Mouse (Mus musculus) neutrophil, adult 59 days (primary cell): ENCODE measurements around the gene Cdc34b. TPM values are rescaled to one million over a fixed set of nuclear protein-coding genes. Genes with fewer than 3 reads are reported as not detected.

Experiments
- total RNA-seq, 2 experiments: library from RNA; stranded (reverse); gene quantifications; 1 replicate in 1 of 2; 2 replicates in 1 of 2; pipeline ENCODE4 v1.2.4; 2023

Cdc34b gene
- total RNA-seq, result not detected

DNA sequence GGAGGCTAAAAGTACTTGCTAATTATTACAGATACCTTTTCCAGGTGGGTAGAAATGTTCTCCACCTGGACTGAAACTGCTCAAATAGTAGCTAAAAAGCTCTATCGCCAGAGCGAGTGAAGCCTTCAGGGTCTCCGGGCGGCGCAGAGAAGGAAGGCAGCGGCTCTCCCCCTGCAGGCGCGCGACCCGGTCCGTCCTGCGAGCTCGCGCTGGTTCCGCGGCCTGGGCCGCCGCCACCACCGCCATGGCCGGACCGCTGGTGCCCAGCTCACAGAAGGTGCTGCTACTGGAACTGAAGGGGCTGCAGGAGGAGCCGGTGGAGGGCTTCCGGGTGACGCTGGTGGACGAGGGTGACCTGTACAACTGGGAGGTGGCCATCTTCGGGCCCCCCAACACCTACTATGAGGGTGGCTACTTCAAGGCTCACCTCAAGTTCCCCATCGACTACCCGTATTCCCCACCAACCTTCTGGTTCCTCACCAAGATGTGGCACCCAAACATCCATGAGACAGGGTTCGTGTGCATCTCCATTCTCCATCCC is at the start of gene Cdc34b:
Gene Cdc34b (plus strand): TSS at position 51 of the 541 bp plus-strand sequence.

DNA sequence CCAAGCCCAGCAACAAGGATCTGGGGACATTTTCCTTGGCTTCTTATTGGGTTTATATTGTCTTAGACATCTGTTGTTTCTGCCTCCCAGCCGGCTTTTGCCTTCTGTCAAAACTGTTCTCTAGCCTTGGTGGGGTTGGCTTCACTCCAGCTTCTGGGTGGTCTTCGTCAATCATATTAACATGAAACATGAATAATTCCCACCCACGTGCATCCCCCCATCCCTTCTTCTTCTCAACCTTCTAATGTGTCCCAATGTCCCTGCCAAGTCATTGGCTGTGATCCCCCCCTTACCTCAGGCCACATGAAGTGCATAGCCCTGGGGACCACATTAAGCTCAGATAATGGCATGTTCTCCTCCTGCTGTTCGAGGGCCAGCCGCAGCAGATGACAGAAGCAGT is 37.1 kb upstream of the Cdc34b start, which contains the start of gene Gm11541:
Gene Gm11541 (minus strand): TSS at position 28 of the 400 bp plus-strand sequence.

GRCm38 (mm10) chr11:94782603-94783002 is 41.0 kb downstream of the Cdc34b start, which contains the start of gene Tmem92:
Gene Tmem92 (minus strand): TSS chr11:94782703.

Other genes starting within 250 kb of the Cdc34b start
- gene Epn3, start 241.8 kb upstream of the Cdc34b start, total RNA-seq, result not detected
- not detected for gene Mycbpap, start 220.0 kb upstream of the Cdc34b start, total RNA-seq
- gene Rsad1, start 192.5 kb upstream of the Cdc34b start, total RNA-seq, result under 1 TPM; 0.57 to 0.62 TPM
- not detected for gene Chad, start 176.7 kb upstream of the Cdc34b start, total RNA-seq
- gene Acsf2, start 139.9 kb upstream of the Cdc34b start, total RNA-seq, result 1 to 10 TPM; 1.4 to 2.4 TPM
- gene Lrrc59, start 112.0 kb upstream of the Cdc34b start, total RNA-seq, result 10 to 100 TPM; 68.3 to 74.2 TPM
- 10 to 100 TPM; 15.7 to 17.0 TPM for gene Mrpl27, start 88.0 kb upstream of the Cdc34b start, total RNA-seq
- gene Eme1, start 87.8 kb upstream of the Cdc34b start, total RNA-seq, result 10 to 100 TPM in 1 of 2 experiments, 1 to 10 TPM in 1; 8.1 to 10.2 TPM
- 1 to 10 TPM; 4.8 to 5.8 TPM for gene Xylt2, start 64.3 kb upstream of the Cdc34b start, total RNA-seq
- not detected for gene Gm11541, start 37.3 kb upstream of the Cdc34b start, total RNA-seq
- gene Tmem92, start 40.9 kb downstream of the Cdc34b start, total RNA-seq, result not detected
- 100 to 1,000 TPM in 1 of 2 experiments, 10 to 100 TPM in 1; 55.0 to 105 TPM for gene Col1a1, start 194.4 kb downstream of the Cdc34b start, total RNA-seq
- gene Hils1, start 225.8 kb downstream of the Cdc34b start, total RNA-seq, result not detected
- gene Sgca, start 234.5 kb downstream of the Cdc34b start, total RNA-seq, result not detected
- 100 to 1,000 TPM; 112 to 115 TPM for gene Ppp1r9b, start 249.3 kb downstream of the Cdc34b start, total RNA-seq